Mouse (Mus musculus): ENCODE measurements around the gene Sgsm3.

Sgsm3 gene

GRCm38 (mm10) chr15:80981176-80981575 lies 3.6 kb downstream of the Sgsm3 start:
- DNase-seq (ENCODE audit: low read depth, low spot score), result no peak

GRCm38 (mm10) chr15:80983264-80983663 lies 5.7 kb downstream of the Sgsm3 start:
- no peak for DNase-seq (ENCODE audit: low read depth, low spot score)

GRCm38 (mm10) chr15:80988331-80988730 lies 10.8 kb downstream of the Sgsm3 start:
- DNase-seq (ENCODE audit: low read depth, low spot score), result no peak

- no peak for DNase-seq (ENCODE audit: low read depth, low spot score)
These were observed 12.1 kb downstream of the Sgsm3 start for GRCm38 (mm10) chr15:80989712-80990111.

- no peak for DNase-seq (ENCODE audit: low read depth, low spot score)
These were observed 17.4 kb downstream of the Sgsm3 start for GRCm38 (mm10) chr15:80994959-80995358.

- no peak for DNase-seq (ENCODE audit: low read depth, low spot score)
These were observed 18.7 kb downstream of the Sgsm3 start for GRCm38 (mm10) chr15:80996090-80996835.

- DNase-seq (ENCODE audit: low read depth, low spot score), result no peak
These were observed 19.5 kb downstream of the Sgsm3 start for GRCm38 (mm10) chr15:80997077-80997476.

GRCm38 (mm10) chr15:81000419-81001138 lies 23.0 kb downstream of the Sgsm3 start:
- no peak for DNase-seq (ENCODE audit: low read depth, low spot score)

GRCm38 (mm10) chr15:81006127-81006735 lies 28.7 kb downstream of the Sgsm3 start:
- no peak for DNase-seq (ENCODE audit: low read depth, low spot score)

GRCm38 (mm10) chr15:81007339-81007738 lies 29.8 kb downstream of the Sgsm3 start:
- DNase-seq (ENCODE audit: low read depth, low spot score), result no peak

- no peak for DNase-seq (ENCODE audit: low read depth, low spot score)
These were observed 30.3 kb downstream of the Sgsm3 start for GRCm38 (mm10) chr15:81007905-81008304.

GRCm38 (mm10) chr15:81008689-81009123 lies 31.1 kb downstream of the Sgsm3 start:
- peak; percentile 50 for DNase-seq (ENCODE audit: low read depth, low spot score)

- no peak for DNase-seq (ENCODE audit: low read depth, low spot score)
These were observed 32.5 kb downstream of the Sgsm3 start for GRCm38 (mm10) chr15:81010114-81010513.

GRCm38 (mm10) chr15:81011523-81011922 lies 34.0 kb downstream of the Sgsm3 start:
- no peak for DNase-seq (ENCODE audit: low read depth, low spot score)

- no peak for DNase-seq (ENCODE audit: low read depth, low spot score)
These were observed 34.8 kb downstream of the Sgsm3 start for GRCm38 (mm10) chr15:81012359-81012758.

- DNase-seq (ENCODE audit: low read depth, low spot score), result no peak
These were observed 35.6 kb downstream of the Sgsm3 start for GRCm38 (mm10) chr15:81013186-81013585.

- DNase-seq (ENCODE audit: low read depth, low spot score), result no peak
These were observed 37.6 kb downstream of the Sgsm3 start for GRCm38 (mm10) chr15:81015068-81015744.

- no peak for DNase-seq (ENCODE audit: low read depth, low spot score)
These were observed 38.9 kb downstream of the Sgsm3 start for GRCm38 (mm10) chr15:81016488-81016887.

- DNase-seq (ENCODE audit: low read depth, low spot score), result no peak
These were observed 39.7 kb downstream of the Sgsm3 start for GRCm38 (mm10) chr15:81017308-81017707.

GRCm38 (mm10) chr15:81021377-81021776 lies 43.8 kb downstream of the Sgsm3 start:
- DNase-seq (ENCODE audit: low read depth, low spot score), result no peak

- DNase-seq (ENCODE audit: low read depth, low spot score), result no peak
These were observed 44.9 kb downstream of the Sgsm3 start for GRCm38 (mm10) chr15:81022437-81022836.

- peak; percentile 58 for DNase-seq (ENCODE audit: low read depth, low spot score)
These were observed 46.3 kb downstream of the Sgsm3 start for GRCm38 (mm10) chr15:81023842-81024241.

Data from telencephalon, adult 2 months (tissue).